Mouse (Mus musculus) kidney, embryonic 14.5 days (tissue): ENCODE results near the gene Arpc5. TPM values are rescaled to one million over a fixed set of nuclear protein-coding genes. Genes with fewer than 3 reads are reported as not detected.

Experiments used
- ATAC-seq: fragments of 200-750 bp; cut with Nextera tagmentation; 2 replicates; pipeline ENCODE4 v1.8.0; 2017; ENCODE audit warnings: moderate number of reproducible peaks, mild to moderate bottlenecking, moderate TSS enrichment, moderate library complexity; ENCODE audit not compliant: low FRiP score, low TSS enrichment
- H3K27ac ChIP-seq: fragments of 300-500 bp; sonication (generic); 2 replicates; pipeline ENCODE4 v1.5.1; 2014; ENCODE audit warnings: low read depth, mild to moderate bottlenecking, low read length, moderate library complexity, mixed read lengths
- H3K27me3 ChIP-seq: fragments of 300-500 bp; sonication (generic); 2 replicates; pipeline ENCODE4 v1.6.1; 2014; ENCODE audit warnings: mild to moderate bottlenecking, low read length; ENCODE audit not compliant: control insufficient read depth, insufficient read depth
- H3K36me3 ChIP-seq: fragments of 300-500 bp; sonication (generic); 2 replicates; pipeline ENCODE4 v1.6.1; 2014; ENCODE audit warnings: low read length, mixed read lengths; ENCODE audit not compliant: control insufficient read depth, insufficient read depth
- H3K4me1 ChIP-seq: fragments of 300-500 bp; sonication (generic); 2 replicates; pipeline ENCODE4 v1.6.1; 2014; ENCODE audit warnings: low read length, mixed read lengths; ENCODE audit not compliant: control insufficient read depth, insufficient read depth
- H3K4me2 ChIP-seq: fragments of 300-500 bp; sonication (generic); replicated peaks from 2 replicates; pipeline ENCODE4 v1.6.1; 2014; ENCODE audit warnings: low read depth, mild to moderate bottlenecking, low read length
- H3K4me3 ChIP-seq: fragments of 300-500 bp; sonication (generic); 2 replicates; pipeline ENCODE4 v1.5.1; 2014; ENCODE audit warnings: mild to moderate bottlenecking, low read length
- H3K9ac ChIP-seq: fragments of 300-500 bp; sonication (generic); 2 replicates; pipeline ENCODE4 v1.6.1; 2014; ENCODE audit warnings: low read depth, mild to moderate bottlenecking, low read length, moderate library complexity
- H3K9me3 ChIP-seq: fragments of 300-500 bp; sonication (generic); 2 replicates; pipeline ENCODE4 v1.6.1; 2016; ENCODE audit warnings: low read length; ENCODE audit not compliant: control insufficient read depth
- WGBS: fragments of 180-500 bp; shearing (Covaris S2); extraction: QIAGEN DNeasy Blood & Tissue Kit; methylation state at CpG from one replicate; pipeline ENCODE4 v1.1.7; 2014; 5-methylcytosine and 5-hydroxymethylcytosine counted together
- polyA plus RNA-seq: library from polyadenylated mRNA; unstranded; fragments of >200 nt; fragmentation: Nextera tagmentation; extraction: Ambion mirVana; gene quantifications from 2 replicates; pipeline ENCODE4 v1.2.1, GENCODE M21; 2014

Gene Arpc5
- polyA plus RNA-seq, 1 experiment from 2014 or later: 240 TPM

GRCm38 (mm10) chr1:152790821-152791220 lies 24.5 kb downstream of the Arpc5 start:
- 1% methylated on average over 6 of the region's 6 CpGs for WGBS
- H3K36me3 ChIP-seq: no peaks in the 10 kb centered on the region
- no peak overlapping the region for H3K4me3 ChIP-seq
- no peaks in the 10 kb centered on the region for H3K9me3 ChIP-seq
- peak; percentile 60 for ATAC-seq
- no peak overlapping the region for H3K9ac ChIP-seq
- no peaks in the 10 kb centered on the region for H3K27me3 ChIP-seq
- H3K4me1 ChIP-seq: peaks cover 10% of the 10 kb centered on the region; the same call in 1 of the 2 replicates
- peak overlapping the region; percentile 15; the same call in 1 of the 2 replicates for H3K4me2 ChIP-seq
- peak overlapping the region; percentile 76 for H3K27ac ChIP-seq

GRCm38 (mm10) chr1:152791269-152791668 lies 24.9 kb downstream of the Arpc5 start:
- Histone ChIP-seq H3K4me3 (no peak overlapping the region), H3K27me3 (no peaks in the 10 kb centered on the region), H3K4me2 (no peak overlapping the region), H3K9ac (no peak overlapping the region), H3K9me3 (no peaks in the 10 kb centered on the region), H3K27ac (peak overlapping the region; percentile 76), H3K36me3 (no peaks in the 10 kb centered on the region), H3K4me1 (peaks cover 10% of the 10 kb centered on the region; the same call in 1 of the 2 replicates)
- ATAC-seq: peak; percentile 58; the same call in 1 of the 2 replicates
- 15% methylated on average over 4 of the region's 4 CpGs for WGBS

GRCm38 (mm10) chr1:152792736-152793494 lies 26.6 kb downstream of the Arpc5 start:
- 56% methylated on average over 12 of the region's 12 CpGs for WGBS
- Histone ChIP-seq H3K27ac (no peak overlapping the region), H3K36me3 (no peaks in the 10 kb centered on the region), H3K4me2 (no peak overlapping the region), H3K9me3 (no peaks in the 10 kb centered on the region), H3K4me1 (peaks cover 10% of the 10 kb centered on the region; the same call in 1 of the 2 replicates), H3K27me3 (no peaks in the 10 kb centered on the region), H3K9ac (no peak overlapping the region), H3K4me3 (no peak overlapping the region)
- ATAC-seq: no peak

- no peak for ATAC-seq
- Histone ChIP-seq H3K27me3 (no peaks in the 10 kb centered on the region), H3K27ac (no peak overlapping the region), H3K4me3 (no peak overlapping the region), H3K9ac (no peak overlapping the region), H3K4me2 (no peak overlapping the region), H3K4me1 (peaks cover 10% of the 10 kb centered on the region; the same call in 1 of the 2 replicates), H3K36me3 (no peaks in the 10 kb centered on the region), H3K9me3 (no peaks in the 10 kb centered on the region)
- 54% methylated on average over 6 of the region's 6 CpGs for WGBS
Measured at GRCm38 (mm10) chr1:152793495-152794130, 27.3 kb downstream of the Arpc5 start.

- no peak overlapping the region for H3K4me3 ChIP-seq
- H3K36me3 ChIP-seq: no peaks in the 10 kb centered on the region
- H3K27ac ChIP-seq: no peak overlapping the region
- no peak for ATAC-seq
- H3K4me2 ChIP-seq: no peak overlapping the region
- H3K9ac ChIP-seq: no peak overlapping the region
- peaks cover 18% of the 10 kb centered on the region; the same call in 1 of the 2 replicates for H3K4me1 ChIP-seq
- no peaks in the 10 kb centered on the region for H3K27me3 ChIP-seq
- H3K9me3 ChIP-seq: no peaks in the 10 kb centered on the region
- 71% methylated on average over 8 of the region's 8 CpGs for WGBS
Measured at GRCm38 (mm10) chr1:152795688-152796255, 29.4 kb downstream of the Arpc5 start.

GRCm38 (mm10) chr1:152796683-152797263 lies 30.4 kb downstream of the Arpc5 start:
- Histone ChIP-seq H3K4me2 (no peak overlapping the region), H3K9ac (no peak overlapping the region), H3K4me1 (peaks cover 11% of the 10 kb centered on the region; the same call in 1 of the 2 replicates), H3K36me3 (no peaks in the 10 kb centered on the region), H3K27me3 (no peaks in the 10 kb centered on the region), H3K27ac (no peak overlapping the region), H3K4me3 (no peak overlapping the region), H3K9me3 (no peaks in the 10 kb centered on the region)
- no peak for ATAC-seq
- 85% methylated on average over 8 of the region's 8 CpGs for WGBS

- no peak overlapping the region for H3K4me2 ChIP-seq
- 69% methylated on average over 9 of the region's 9 CpGs for WGBS
- H3K9ac ChIP-seq: no peak overlapping the region
- no peaks in the 10 kb centered on the region for H3K36me3 ChIP-seq
- no peaks in the 10 kb centered on the region for H3K9me3 ChIP-seq
- ATAC-seq: no peak
- no peak overlapping the region for H3K4me3 ChIP-seq
- peaks cover 11% of the 10 kb centered on the region; the same call in 1 of the 2 replicates for H3K4me1 ChIP-seq
- no peak overlapping the region for H3K27ac ChIP-seq
- no peaks in the 10 kb centered on the region for H3K27me3 ChIP-seq
Measured at GRCm38 (mm10) chr1:152798125-152798524, 31.8 kb downstream of the Arpc5 start.

GRCm38 (mm10) chr1:152799897-152800296 lies 33.6 kb downstream of the Arpc5 start, which contains the start of gene Ncf2:
TSS of gene Ncf2 (plus strand) at chr1:152800194.
- Histone ChIP-seq H3K9ac (no peak within 1 kb of the TSS), H3K36me3 (no peaks in the 10 kb centered on the region), H3K4me2 (no peak within 1 kb of the TSS), H3K9me3 (no peaks in the 10 kb centered on the region), H3K27me3 (no peaks in the 10 kb centered on the region), H3K4me3 (no peak within 1 kb of the TSS), H3K27ac (peak within 1 kb of the TSS; percentile 57), H3K4me1 (peaks cover 11% of the 10 kb centered on the region; the same call in 1 of the 2 replicates)
- peak; percentile 92 for ATAC-seq
- 7% methylated on average over 2 of the region's 2 CpGs for WGBS
